Mouse (Mus musculus) urinary bladder, postnatal 10 days (tissue): Measurements from ENCODE around the gene Klk1b11.
"Not testable (repeated sequence)": the region's sequence is repeated elsewhere in the genome, so short reads cannot be mapped to it uniquely, and the experiment has no call there.

Experiments
- DNase-seq: peaks from one replicate; pipeline ENCODE4 v3.0.0; 2022; ENCODE audit warnings: low spot score

Gene Klk1b11

GRCm38 (mm10) chr7:43995577-43995976, at the start of gene Klk1b11:
Gene Klk1b11, plus strand, starts transcription at chr7:43995877.
- DNase-seq, result not testable (repeated sequence)

GRCm38 (mm10) chr7:43950364-43950763, 45.3 kb upstream of the Klk1b11 start, which contains the start of gene Klk1b8:
Gene Klk1b8, plus strand, starts transcription at chr7:43950664.
- DNase-seq, result no peak

- no peak for DNase-seq
Measured at GRCm38 (mm10) chr7:43952703-43953102, 43.0 kb upstream of the Klk1b11 start.

GRCm38 (mm10) chr7:43966451-43966850, 29.2 kb upstream of the Klk1b11 start, which contains the start of gene Klk1b1:
Gene Klk1b1, plus strand, starts transcription at chr7:43966751.
- no peak for DNase-seq

- no peak for DNase-seq
Measured at GRCm38 (mm10) chr7:43967058-43967457, 28.6 kb upstream of the Klk1b11 start.

GRCm38 (mm10) chr7:43967612-43968011, 28.1 kb upstream of the Klk1b11 start:
- DNase-seq, result no peak

- not testable (repeated sequence) for DNase-seq
Measured at GRCm38 (mm10) chr7:43975761-43976160, 19.9 kb upstream of the Klk1b11 start, which contains the start of gene Klk1b9. Gene Klk1b9, plus strand, starts transcription at chr7:43976061.

- DNase-seq, result no peak
Measured at GRCm38 (mm10) chr7:43985657-43986056, 10.0 kb upstream of the Klk1b11 start.

- not testable (repeated sequence) for DNase-seq
Measured at GRCm38 (mm10) chr7:43994821-43995220, 856 bp upstream of the Klk1b11 start.

GRCm38 (mm10) chr7:44004847-44005246, 9.2 kb downstream of the Klk1b11 start:
- DNase-seq, result no peak

- not testable (repeated sequence) for DNase-seq
Measured at GRCm38 (mm10) chr7:44011868-44012267, 16.2 kb downstream of the Klk1b11 start, which contains the start of gene Klk1b26. Gene Klk1b26, plus strand, starts transcription at chr7:44012168.

GRCm38 (mm10) chr7:44014666-44015065, 19.0 kb downstream of the Klk1b11 start:
- DNase-seq, result not testable (repeated sequence)

GRCm38 (mm10) chr7:44015071-44015470, 19.4 kb downstream of the Klk1b11 start:
- DNase-seq, result no peak
